Mouse (Mus musculus) CH12.LX (cell line): ENCODE measurements around the gene Moap1. TPM values are rescaled to one million over a fixed set of nuclear protein-coding genes. Genes with fewer than 3 reads are reported as not detected.

Experiments used
- DNase-seq: peaks from one replicate; pipeline ENCODE4 v3.0.0-alpha.2; 2013; ENCODE audit errors: extremely low read depth
- H3K27ac ChIP-seq: 2 replicates; pipeline ENCODE4 v1.5.1; 2012; ENCODE audit warnings: low read depth, mild to moderate bottlenecking, control low read depth, moderate library complexity; ENCODE audit not compliant: insufficient read depth
- H3K27me3 ChIP-seq: replicated peaks from 2 replicates; pipeline ENCODE3; 2012; ENCODE audit warnings: inconsistent platforms
- H3K36me3 ChIP-seq, 2 experiments: replicated peaks in 1 of 2; 2 replicates each; pipeline versions ENCODE3 to v1.6.1; 2012; ENCODE audit warnings: inconsistent platforms in 1 of 2, low read length in 1 of 2, mild to moderate bottlenecking in 1 of 2, mixed read lengths in 1 of 2, moderate library complexity in 1 of 2; ENCODE audit not compliant: control insufficient read depth in 1 of 2, insufficient read depth in 1 of 2
- H3K4me1 ChIP-seq, 2 experiments: 2 replicates each; pipeline ENCODE4 v1.6.1; 2012; ENCODE audit warnings: inconsistent platforms in 1 of 2, moderate library complexity in 1 of 2; ENCODE audit not compliant: insufficient read depth in 2 of 2, control insufficient read depth in 1 of 2
- H3K4me2 ChIP-seq: 2 replicates; pipeline ENCODE4 v1.6.1; 2012; ENCODE audit warnings: low read depth, mild to moderate bottlenecking, control low read depth; ENCODE audit not compliant: poor library complexity, insufficient read depth, severe bottlenecking
- H3K4me3 ChIP-seq, 3 experiments: fragments of 150-350 bp in 1 of 3; sonication (generic) in 1 of 3; replicated peaks in 1 of 3; 2 replicates each; pipeline versions ENCODE3 to v1.5.1; 2011 to 2012; ENCODE audit warnings: low read depth in 2 of 3, low read length in 2 of 3, mild to moderate bottlenecking in 2 of 3, moderate library complexity in 2 of 3, control low read depth in 1 of 3, improper control_type of control experiment in 1 of 3, inconsistent platforms in 1 of 3, mixed read lengths in 1 of 3; ENCODE audit not compliant: poor library complexity in 1 of 3
- H3K79me2 ChIP-seq: replicated peaks from 2 replicates; pipeline ENCODE4 v1.6.1; 2012; ENCODE audit warnings: mild to moderate bottlenecking, moderate library complexity; ENCODE audit not compliant: control insufficient read depth, poor library complexity, insufficient read depth, severe bottlenecking; ENCODE audit errors: extremely low read depth
- H3K9ac ChIP-seq: 2 replicates; pipeline ENCODE4 v1.6.1; 2012; ENCODE audit warnings: low read depth, mild to moderate bottlenecking, control low read depth, moderate library complexity; ENCODE audit not compliant: insufficient read depth
- H3K9me3 ChIP-seq: replicated peaks from 2 replicates; pipeline ENCODE3; 2012; ENCODE audit warnings: low read length, inconsistent platforms, mixed read lengths
- BHLHE40 ChIP-seq: IDR thresholded peaks from 2 replicates; pipeline ENCODE4 v1.6.1; 2011; ENCODE audit warnings: mild to moderate bottlenecking, low read depth, low read length, improper control_type of control experiment
- CHD1 ChIP-seq: IDR thresholded peaks from 2 replicates; pipeline ENCODE4 v1.6.1; 2012; ENCODE audit warnings: low read depth, low read length, improper control_type of control experiment, inconsistent platforms
- HCFC1 ChIP-seq: IDR thresholded peaks from 2 replicates; pipeline ENCODE4 v1.6.1; 2012; ENCODE audit warnings: low read depth, mild to moderate bottlenecking, inconsistent platforms, low read length, improper control_type of control experiment
- IRF4 ChIP-seq: IDR thresholded peaks from 2 replicates; pipeline ENCODE4 v1.6.1; 2014; ENCODE audit warnings: low read depth, mild to moderate bottlenecking, inconsistent platforms, low read length, improper control_type of control experiment
- JUN ChIP-seq: IDR thresholded peaks from 2 replicates; pipeline ENCODE4 v1.6.1; 2011; ENCODE audit warnings: low read depth, mild to moderate bottlenecking, low read length, improper control_type of control experiment, moderate library complexity; ENCODE audit not compliant: insufficient read depth
- KAT2A ChIP-seq: IDR thresholded peaks from 2 replicates; pipeline ENCODE4 v1.6.1; 2012; ENCODE audit warnings: low read length, improper control_type of control experiment, inconsistent platforms; ENCODE audit not compliant: insufficient replicate concordance
- MAFK ChIP-seq: IDR thresholded peaks from 2 replicates; pipeline ENCODE4 v1.6.1; 2011; ENCODE audit warnings: low read length, improper control_type of control experiment; ENCODE audit not compliant: insufficient replicate concordance
- MAX ChIP-seq: IDR thresholded peaks from 2 replicates; pipeline ENCODE4 v1.6.1; 2011; ENCODE audit warnings: low read length, improper control_type of control experiment
- MAZ ChIP-seq: IDR thresholded peaks from 2 replicates; pipeline ENCODE4 v1.6.1; 2012; ENCODE audit warnings: low read depth, mild to moderate bottlenecking, inconsistent platforms, low read length, improper control_type of control experiment, moderate library complexity
- MEF2A ChIP-seq: IDR thresholded peaks from 2 replicates; pipeline ENCODE4 v1.6.1; 2014; ENCODE audit warnings: low read depth, mild to moderate bottlenecking, inconsistent platforms, low read length, improper control_type of control experiment, borderline replicate concordance
- MXI1 ChIP-seq: IDR thresholded peaks from 2 replicates; pipeline ENCODE4 v1.6.1; 2011; ENCODE audit warnings: mild to moderate bottlenecking, low read depth, low read length, improper control_type of control experiment
- MYC ChIP-seq: IDR thresholded peaks from 2 replicates; pipeline ENCODE4 v1.6.1; 2011; ENCODE audit warnings: low read depth, mild to moderate bottlenecking, improper control_type of control experiment, low read length
- RAD21 ChIP-seq: IDR thresholded peaks from 2 replicates; pipeline ENCODE4 v1.6.1; 2011; ENCODE audit warnings: low read depth, mild to moderate bottlenecking, low read length, improper control_type of control experiment, moderate library complexity
- RCOR1 ChIP-seq: conservative IDR thresholded peaks from 2 replicates; pipeline ENCODE4 v1.6.1; 2012; ENCODE audit warnings: low read depth, mild to moderate bottlenecking, inconsistent platforms, low read length, improper control_type of control experiment
- SIN3A ChIP-seq: IDR thresholded peaks from 2 replicates; pipeline ENCODE4 v1.6.1; 2012; ENCODE audit warnings: low read length, improper control_type of control experiment, inconsistent platforms
- SMC3 ChIP-seq: IDR thresholded peaks from 2 replicates; pipeline ENCODE4 v1.6.1; 2011; ENCODE audit warnings: low read depth, low read length, improper control_type of control experiment
- TBP ChIP-seq: conservative IDR thresholded peaks from 2 replicates; pipeline ENCODE4 v1.6.1; 2011; ENCODE audit warnings: low read depth, low read length, improper control_type of control experiment
- TCF12 ChIP-seq: IDR thresholded peaks from 2 replicates; pipeline ENCODE4 v1.6.1; 2014; ENCODE audit warnings: low read depth, mild to moderate bottlenecking, inconsistent platforms, low read length, improper control_type of control experiment
- UBTF ChIP-seq: IDR thresholded peaks from 2 replicates; pipeline ENCODE4 v1.6.1; 2012; ENCODE audit warnings: low read depth, mild to moderate bottlenecking, inconsistent platforms, low read length, improper control_type of control experiment, moderate library complexity
- USF1 ChIP-seq: IDR thresholded peaks from 2 replicates; pipeline ENCODE4 v1.6.1; 2014; ENCODE audit warnings: low read depth, mild to moderate bottlenecking, inconsistent platforms, low read length, improper control_type of control experiment
- USF2 ChIP-seq: conservative IDR thresholded peaks from 2 replicates; pipeline ENCODE4 v1.6.1; 2011; ENCODE audit warnings: low read depth, low read length, improper control_type of control experiment
- ZC3H11A ChIP-seq: IDR thresholded peaks from 2 replicates; pipeline ENCODE4 v1.6.1; 2012; ENCODE audit warnings: low read depth, mild to moderate bottlenecking, inconsistent platforms, low read length, improper control_type of control experiment
- ZKSCAN1 ChIP-seq: IDR thresholded peaks from 2 replicates; pipeline ENCODE4 v1.6.1; 2012; ENCODE audit warnings: low read depth, inconsistent platforms, low read length, improper control_type of control experiment, borderline replicate concordance
- ZNF384 ChIP-seq: IDR thresholded peaks from 2 replicates; pipeline ENCODE4 v1.6.1; 2012; ENCODE audit warnings: low read depth, low read length, improper control_type of control experiment, inconsistent platforms
- dilution Hi-C: fragments of 300-500 bp; cut with MboI; formaldehyde crosslinking; loops from 2 replicates; pipeline ENCODE4 v1.14.3; 2020; ENCODE audit warnings: low sequenced_read_pairs; ENCODE audit not compliant: extremely low pct_unique_long_range_greater_than_20kb, extremely low pct_ligation_motif_present
- in situ Hi-C: fragments of 300-500 bp; cut with MboI; formaldehyde crosslinking; loops from 3 replicates; pipeline ENCODE4 v1.14.3; 2019; ENCODE audit warnings: low sequenced_read_pairs, low pct_ligation_motif_present, low pct_unique_long_range_greater_than_20kb, mixed read lengths
- polyA plus RNA-seq: library from polyadenylated mRNA; unstranded; fragments of >175 nt; gene quantifications from 2 replicates; pipeline ENCODE4 v1.2.1, GENCODE M21; 2012; ENCODE audit warnings: low read depth; ENCODE audit not compliant: insufficient read length
- total RNA-seq, 2 experiments: library from RNA; depleted of rRNA; stranded (reverse); fragments of 300-350 nt in 1 of 2; fragments of >200 nt in 1 of 2; gene quantifications; 2 replicates each; pipeline ENCODE4 v1.2.3; 2012 to 2014

The Moap1 gene
- total and polyA plus RNA-seq, 3 experiments = 5.5 to 7.1 (median 6.1) TPM

- dilution Hi-C loops = no loop called here
- TF ChIP-seq ZKSCAN1 (peak; percentile 79), MAX (peak; percentile 50; the same call in 1 of the 2 replicates), BHLHE40 (no peak), JUN (no peak), TCF12 (0 out of 2 replicates have a peak, but pooled peaks have one; percentile 26), SIN3A (peak; percentile 62), UBTF (peak; percentile 20; the same call in 1 of the 2 replicates), MYC (peak; percentile 49; the same call in 1 of the 2 replicates), MXI1 (peak; percentile 77)
- DNase-seq = no peak
Observed at GRCm38 (mm10) chr12:102703921-102704408, 39.5 kb downstream of the Moap1 start.

GRCm38 (mm10) chr12:102703441-102703840 is 40.0 kb downstream of the Moap1 start:
- Histone ChIP-seq H3K27ac (peak overlapping the region; percentile 25; the same call in 1 of the 2 replicates), H3K36me3 (peaks cover 0 to 10% of the 10 kb centered on the region in 2 experiments), H3K79me2 (peaks cover 26% of the 10 kb centered on the region), H3K27me3 (peaks cover 1% of the 10 kb centered on the region), H3K9me3 (no peaks in the 10 kb centered on the region), H3K9ac (peak overlapping the region; percentile 59), H3K4me3 (peak overlapping the region; percentile 62 to 83 (median 72)), H3K4me1 (peaks cover 21 to 52% of the 10 kb centered on the region in 2 experiments), H3K4me2 (peak overlapping the region; percentile 86)
- DNase-seq = no peak
- dilution Hi-C loops = no loop called here
- TF ChIP-seq RAD21 (no peak), TBP (no peak), ZNF384 (no peak), MAZ (no peak), SMC3 (no peak), USF1 (no peak), HCFC1 (no peak), USF2 (no peak), KAT2A (no peak), ZC3H11A (no peak), MAFK (no peak), MEF2A (no peak), MAX (no peak), UBTF (no peak), RCOR1 (no peak), IRF4 (no peak), CHD1 (no peak)
- in situ Hi-C loops = no loop called here

More at GRCm38 (mm10) chr12:102703921-102704408, 39.5 kb downstream of the Moap1 start:
- Histone ChIP-seq H3K27ac (peak overlapping the region; percentile 7), H3K79me2 (peaks cover 24% of the 10 kb centered on the region), H3K9ac (peak overlapping the region; percentile 41), H3K27me3 (peaks cover 1% of the 10 kb centered on the region), H3K9me3 (no peaks in the 10 kb centered on the region), H3K4me2 (peak overlapping the region; percentile 86), H3K4me3 (peak overlapping the region; percentile 62 to 83 (median 72)), H3K4me1 (peaks cover 18 to 46% of the 10 kb centered on the region in 2 experiments), H3K36me3 (peaks cover 0 to 10% of the 10 kb centered on the region in 2 experiments)
- in situ Hi-C loops = no loop called here
